Mouse (Mus musculus): ENCODE results near the gene March1. TPM values are rescaled to one million over a fixed set of nuclear protein-coding genes. Genes with fewer than 3 reads are reported as not detected.

The March1 gene
- polyA plus RNA-seq, 1 experiment from 2014 or later, result 0.45 TPM

DNA sequence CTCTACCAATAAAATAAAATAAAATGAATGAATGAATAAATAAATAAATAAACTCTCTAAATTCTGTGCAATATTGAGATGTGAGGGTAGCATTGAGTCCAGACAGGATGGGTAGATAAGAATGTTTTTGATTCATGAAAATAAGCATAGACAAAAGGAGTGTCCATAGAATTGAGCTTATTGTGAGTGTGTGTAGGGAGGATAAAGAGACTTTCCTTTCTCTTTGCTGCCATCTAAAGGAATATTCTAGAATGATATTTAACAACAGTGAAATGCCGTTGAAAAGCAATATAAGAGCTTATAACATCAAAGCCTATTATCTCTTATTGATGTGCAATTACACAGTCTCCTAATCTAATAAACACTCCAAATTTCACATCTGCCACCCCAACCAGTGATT is 823.4 kb downstream of the March1 start:
- H3K36me3 ChIP-seq (ENCODE audit: insufficient read depth), result no peaks in the 10 kb centered on the region
- 4% methylated on average over 1 of the region's 1 CpGs for WGBS
- TF ChIP-seq CTCF (IDR thresholded peaks at IDR 0.05; ENCODE audit: low read depth), result peak; percentile 30; the same call in 1 of the 2 replicates
- H3K4me3 ChIP-seq (ENCODE audit: low read depth, low read length), result no peak overlapping the region
- no peak overlapping the region for H3K9ac ChIP-seq
- H3K4me1 ChIP-seq (ENCODE audit: insufficient read depth), result no peaks in the 10 kb centered on the region
- ATAC-seq (ENCODE audit: insufficient read depth) (no peak), DNase-seq (peak; percentile 54)
- H3K9me3 ChIP-seq (ENCODE audit: low read depth, low read length), result no peaks in the 10 kb centered on the region
- H3K4me2 ChIP-seq, result no peak overlapping the region
- H3K27me3 ChIP-seq (ENCODE audit: insufficient read depth, low read length), result no peaks in the 10 kb centered on the region
- H3K27ac ChIP-seq (ENCODE audit: low read depth), result no peak overlapping the region

DNA sequence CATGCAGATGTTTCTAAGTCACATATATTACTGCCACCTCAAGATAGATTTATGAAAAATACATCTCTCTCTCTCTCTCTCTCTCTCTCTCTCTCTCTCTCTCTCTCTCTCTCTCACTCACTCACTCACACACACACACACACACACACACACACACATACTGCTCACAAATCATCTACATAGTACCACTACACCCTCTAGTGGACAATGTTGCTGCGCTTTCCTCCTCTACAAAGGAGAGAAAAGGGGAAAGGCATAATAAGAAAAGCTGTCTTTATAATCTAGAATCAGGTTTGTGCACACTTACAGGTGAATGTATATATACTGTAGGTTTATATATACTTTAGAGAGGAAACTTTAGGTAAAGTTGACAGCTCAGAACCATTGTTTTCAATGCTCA is 825.1 kb downstream of the March1 start:
- ATAC-seq (ENCODE audit: insufficient read depth), result no peak
- 27% methylated on average over 1 of the region's 1 CpGs for WGBS
- H3K4me2 ChIP-seq, result no peak overlapping the region

DNA sequence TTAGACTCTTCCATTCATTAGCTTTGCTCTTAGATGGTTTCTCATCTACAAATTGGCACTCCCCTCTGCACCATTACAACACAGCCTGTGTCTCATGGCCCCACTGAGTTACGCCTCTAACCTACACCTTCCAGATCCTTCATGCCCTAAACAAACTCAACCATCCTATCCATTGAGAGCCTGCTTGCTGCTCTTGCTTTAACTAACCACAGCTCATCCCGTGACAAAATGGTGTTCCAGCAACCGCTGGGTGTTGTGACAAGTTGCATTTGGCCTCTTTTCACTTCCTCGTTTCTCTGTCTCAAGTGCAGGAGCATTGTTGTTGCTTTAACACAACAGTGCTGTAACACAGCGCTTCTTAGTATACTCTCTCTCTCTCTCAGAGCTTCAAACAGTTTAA is 826.4 kb downstream of the March1 start:
- ATAC-seq (ENCODE audit: insufficient read depth), result no peak
- H3K27me3 ChIP-seq (ENCODE audit: insufficient read depth, low read length), result no peaks in the 10 kb centered on the region
- no peaks in the 10 kb centered on the region for H3K36me3 ChIP-seq (ENCODE audit: insufficient read depth)
- no peak overlapping the region for H3K27ac ChIP-seq (ENCODE audit: low read depth)
- no peak overlapping the region for H3K4me3 ChIP-seq (ENCODE audit: low read depth, low read length)
- no peak overlapping the region for H3K4me2 ChIP-seq
- H3K9me3 ChIP-seq (ENCODE audit: low read depth, low read length), result no peaks in the 10 kb centered on the region
- no peaks in the 10 kb centered on the region for H3K4me1 ChIP-seq (ENCODE audit: insufficient read depth)
- no peak for DNase-seq
- H3K9ac ChIP-seq, result no peak overlapping the region
- no peak for TF ChIP-seq CTCF (IDR thresholded peaks at IDR 0.05; ENCODE audit: low read depth)
- 73% methylated on average over 5 of the region's 5 CpGs for WGBS

More for the DNA sequence above, 825.1 kb downstream of the March1 start:
- no peak overlapping the region for H3K9ac ChIP-seq
- H3K36me3 ChIP-seq (ENCODE audit: insufficient read depth), result no peaks in the 10 kb centered on the region
- TF ChIP-seq CTCF (IDR thresholded peaks at IDR 0.05; ENCODE audit: low read depth), result peak; percentile 73
- no peak overlapping the region for H3K4me3 ChIP-seq (ENCODE audit: low read depth, low read length)
- no peaks in the 10 kb centered on the region for H3K9me3 ChIP-seq (ENCODE audit: low read depth, low read length)
- no peaks in the 10 kb centered on the region for H3K27me3 ChIP-seq (ENCODE audit: insufficient read depth, low read length)
- DNase-seq, result peak; percentile 68
- H3K4me1 ChIP-seq (ENCODE audit: insufficient read depth), result no peaks in the 10 kb centered on the region
- no peak overlapping the region for H3K27ac ChIP-seq (ENCODE audit: low read depth)

GRCm38 (mm10) chr8:66445351-66445750 is 827.7 kb downstream of the March1 start:
- no peak overlapping the region for H3K4me3 ChIP-seq (ENCODE audit: low read depth, low read length)
- H3K4me1 ChIP-seq (ENCODE audit: insufficient read depth), result no peaks in the 10 kb centered on the region
- DNase-seq (no peak), ATAC-seq (ENCODE audit: insufficient read depth) (no peak)
- no peaks in the 10 kb centered on the region for H3K9me3 ChIP-seq (ENCODE audit: low read depth, low read length)
- H3K27ac ChIP-seq (ENCODE audit: low read depth), result no peak overlapping the region
- no peaks in the 10 kb centered on the region for H3K36me3 ChIP-seq (ENCODE audit: insufficient read depth)
- WGBS, result 68% methylated on average over 3 of the region's 3 CpGs
- no peak overlapping the region for H3K4me2 ChIP-seq
- H3K9ac ChIP-seq, result no peak overlapping the region
- no peaks in the 10 kb centered on the region for H3K27me3 ChIP-seq (ENCODE audit: insufficient read depth, low read length)
- no peak for TF ChIP-seq CTCF (IDR thresholded peaks at IDR 0.05; ENCODE audit: low read depth)

- H3K9ac ChIP-seq, result no peak overlapping the region
- DNase-seq, result peak; percentile 56
- H3K27ac ChIP-seq (ENCODE audit: low read depth), result no peak overlapping the region
- no peaks in the 10 kb centered on the region for H3K36me3 ChIP-seq (ENCODE audit: insufficient read depth)
- WGBS, result 22% methylated on average over 5 of the region's 5 CpGs
- H3K4me1 ChIP-seq (ENCODE audit: insufficient read depth), result no peaks in the 10 kb centered on the region
- no peak overlapping the region for H3K4me2 ChIP-seq
- no peaks in the 10 kb centered on the region for H3K27me3 ChIP-seq (ENCODE audit: insufficient read depth, low read length)
- H3K4me3 ChIP-seq (ENCODE audit: low read depth, low read length), result no peak overlapping the region
- peak; percentile 67 for TF ChIP-seq CTCF (IDR thresholded peaks at IDR 0.05; ENCODE audit: low read depth)
- H3K9me3 ChIP-seq (ENCODE audit: low read depth, low read length), result no peaks in the 10 kb centered on the region
- ATAC-seq (ENCODE audit: insufficient read depth), result no peak
These were observed 833.0 kb downstream of the March1 start for GRCm38 (mm10) chr8:66450691-66451090.

GRCm38 (mm10) chr8:66457057-66457456 is 839.4 kb downstream of the March1 start:
- no peak overlapping the region for H3K4me2 ChIP-seq
- no peaks in the 10 kb centered on the region for H3K9me3 ChIP-seq (ENCODE audit: low read depth, low read length)
- no peak overlapping the region for H3K4me3 ChIP-seq (ENCODE audit: low read depth, low read length)
- H3K27me3 ChIP-seq (ENCODE audit: insufficient read depth, low read length), result no peaks in the 10 kb centered on the region
- peak; percentile 7 for DNase-seq
- TF ChIP-seq CTCF (IDR thresholded peaks at IDR 0.05; ENCODE audit: low read depth), result peak; percentile 29; the same call in 1 of the 2 replicates
- no peak for ATAC-seq (ENCODE audit: insufficient read depth)
- no peaks in the 10 kb centered on the region for H3K4me1 ChIP-seq (ENCODE audit: insufficient read depth)
- no peaks in the 10 kb centered on the region for H3K36me3 ChIP-seq (ENCODE audit: insufficient read depth)
- H3K9ac ChIP-seq, result no peak overlapping the region
- H3K27ac ChIP-seq (ENCODE audit: low read depth), result no peak overlapping the region

DNA sequence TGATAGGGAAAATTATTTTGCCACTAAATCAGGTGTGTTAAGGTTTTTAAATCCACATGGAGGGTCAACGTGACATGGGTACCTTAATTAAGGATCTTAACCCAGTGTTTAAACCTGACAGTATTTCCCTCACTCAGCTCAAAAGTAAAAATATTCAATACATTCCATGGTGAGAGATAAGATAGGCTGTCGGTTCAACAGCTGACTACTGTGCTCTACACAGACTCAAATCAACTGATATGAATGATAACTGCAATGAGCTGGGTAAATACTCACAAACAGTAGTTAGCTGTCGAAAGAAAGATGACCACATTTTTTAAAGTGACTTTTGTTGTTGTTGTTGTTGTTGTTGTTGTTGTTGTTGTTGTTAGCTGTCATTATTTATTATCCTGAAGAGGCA is 852.1 kb downstream of the March1 start:
- DNase-seq (no peak), ATAC-seq (ENCODE audit: insufficient read depth) (no peak)
- Histone ChIP-seq H3K4me2 (no peak overlapping the region), H3K36me3 (ENCODE audit: insufficient read depth) (no peaks in the 10 kb centered on the region), H3K9me3 (ENCODE audit: low read depth, low read length) (no peaks in the 10 kb centered on the region), H3K9ac (no peak overlapping the region), H3K4me1 (ENCODE audit: insufficient read depth) (no peaks in the 10 kb centered on the region), H3K27me3 (ENCODE audit: insufficient read depth, low read length) (no peaks in the 10 kb centered on the region), H3K27ac (ENCODE audit: low read depth) (no peak overlapping the region), H3K4me3 (ENCODE audit: low read depth, low read length) (no peak overlapping the region)
- TF ChIP-seq CTCF (IDR thresholded peaks at IDR 0.05; ENCODE audit: low read depth), result no peak
- 63% methylated on average over 3 of the region's 3 CpGs for WGBS

DNA sequence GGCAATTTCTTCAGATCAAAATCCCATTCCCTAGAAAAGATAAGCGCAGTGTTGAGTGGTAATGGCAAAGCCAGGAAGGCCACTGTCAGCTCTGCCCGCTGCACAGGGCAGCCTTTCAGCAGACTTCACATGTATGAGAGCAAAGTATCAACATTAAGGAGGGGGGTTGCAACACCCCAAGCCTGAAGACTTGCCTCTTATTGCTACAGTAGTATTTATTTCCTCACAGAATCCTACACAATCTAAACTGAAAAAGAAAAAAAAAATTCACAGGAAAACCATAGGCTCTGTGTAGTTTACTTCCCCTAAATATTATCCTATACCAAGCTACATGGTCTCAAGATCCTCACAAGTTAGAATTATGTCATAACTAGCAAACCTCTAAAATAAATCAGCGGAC is 859.2 kb downstream of the March1 start:
- no peak overlapping the region for H3K27ac ChIP-seq (ENCODE audit: low read depth)
- TF ChIP-seq CTCF (IDR thresholded peaks at IDR 0.05; ENCODE audit: low read depth), result no peak
- H3K9me3 ChIP-seq (ENCODE audit: low read depth, low read length), result no peaks in the 10 kb centered on the region
- no peaks in the 10 kb centered on the region for H3K4me1 ChIP-seq (ENCODE audit: insufficient read depth)
- H3K9ac ChIP-seq, result no peak overlapping the region
- DNase-seq, result no peak
- H3K4me2 ChIP-seq, result no peak overlapping the region
- 92% methylated on average over 3 of the region's 3 CpGs for WGBS
- no peak for ATAC-seq (ENCODE audit: insufficient read depth)
- H3K27me3 ChIP-seq (ENCODE audit: insufficient read depth, low read length), result no peaks in the 10 kb centered on the region
- H3K4me3 ChIP-seq (ENCODE audit: low read depth, low read length), result no peak overlapping the region
- peaks cover 60% of the 10 kb centered on the region for H3K36me3 ChIP-seq (ENCODE audit: insufficient read depth)
